Mouse (Mus musculus) embryonic facial prominence, embryonic 14.5 days (tissue): ENCODE measurements around the gene Enpp7. TPM values are rescaled to one million over a fixed set of nuclear protein-coding genes. Genes with fewer than 3 reads are reported as not detected.

Experiments
- ATAC-seq: fragments of 200-750 bp; cut with Nextera tagmentation; 2 replicates; pipeline ENCODE4 v1.8.0; 2017; ENCODE audit warnings: low read depth, moderate number of reproducible peaks, moderate TSS enrichment
- DNase-seq: peaks from one replicate; pipeline ENCODE4 v3.0.0-alpha.2; 2015; ENCODE audit warnings: low spot score
- H3K27ac ChIP-seq: fragments of 300-500 bp; sonication (generic); replicated peaks from 2 replicates; pipeline ENCODE4 v1.5.1; 2014; ENCODE audit warnings: low read depth, mild to moderate bottlenecking, low read length, moderate library complexity
- H3K27me3 ChIP-seq: fragments of 300-500 bp; sonication (generic); replicated peaks from 2 replicates; pipeline ENCODE4 v1.6.1; 2014; ENCODE audit warnings: low read length; ENCODE audit not compliant: control insufficient read depth, insufficient read depth
- H3K36me3 ChIP-seq: fragments of 300-500 bp; sonication (generic); 2 replicates; pipeline ENCODE4 v1.6.1; 2014; ENCODE audit warnings: low read length, mixed read lengths; ENCODE audit not compliant: control insufficient read depth, insufficient read depth
- H3K4me1 ChIP-seq: fragments of 300-500 bp; sonication (generic); 2 replicates; pipeline ENCODE4 v1.6.1; 2014; ENCODE audit warnings: antibody characterized with exemption, low read length; ENCODE audit not compliant: control insufficient read depth, insufficient read depth
- H3K4me2 ChIP-seq: fragments of 300-500 bp; sonication (generic); 2 replicates; pipeline ENCODE4 v1.6.1; 2014; ENCODE audit warnings: low read depth, mild to moderate bottlenecking, low read length, moderate library complexity, mixed read lengths
- H3K4me3 ChIP-seq: fragments of 300-500 bp; sonication (generic); 2 replicates; pipeline ENCODE4 v1.5.1; 2014; ENCODE audit warnings: low read depth, mild to moderate bottlenecking, low read length
- H3K9ac ChIP-seq: fragments of 300-500 bp; sonication (generic); 2 replicates; pipeline ENCODE4 v1.6.1; 2014; ENCODE audit warnings: low read depth, mild to moderate bottlenecking, low read length, moderate library complexity, mixed read lengths
- H3K9me3 ChIP-seq: fragments of 300-500 bp; sonication (generic); 2 replicates; pipeline ENCODE4 v1.6.1; 2016; ENCODE audit warnings: low read length; ENCODE audit not compliant: control insufficient read depth
- whole genome bisulfite sequencing: fragments of 180-500 bp; shearing (Covaris S2); extraction: QIAGEN DNeasy Blood & Tissue Kit; methylation state at CpG from one replicate; pipeline ENCODE4 v1.1.7; 2014; 5-methylcytosine and 5-hydroxymethylcytosine counted together
- polyA plus RNA-seq: library from polyadenylated mRNA; unstranded; fragments of >200 nt; fragmentation: Nextera tagmentation; extraction: Ambion mirVana; gene quantifications from 2 replicates; pipeline ENCODE4 v1.2.1, GENCODE M21; 2014

The Enpp7 gene
- polyA plus RNA-seq, 1 experiment from 2014 or later, result not detected

DNA sequence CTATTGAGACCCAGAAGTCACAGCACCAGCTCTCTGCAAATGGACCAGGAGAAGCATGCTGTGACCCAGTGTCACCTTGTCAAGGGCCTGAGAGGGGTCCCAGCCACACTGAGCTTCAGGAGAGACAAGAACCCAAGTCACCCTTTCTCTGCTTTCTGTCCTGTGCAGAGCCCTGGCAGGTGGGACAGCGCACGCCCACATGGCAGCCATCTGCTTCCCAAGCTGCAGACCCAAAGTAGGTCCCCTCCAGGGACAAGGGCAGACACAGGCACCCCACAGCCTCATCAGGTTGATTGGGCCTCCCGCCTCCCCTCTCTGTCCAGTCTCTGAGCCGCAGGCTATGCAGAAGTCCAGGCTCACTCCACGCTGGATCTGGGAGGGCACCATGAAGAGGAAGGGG is 24.1 kb upstream of the Enpp7 start:
- Histone ChIP-seq H3K9ac (no peak overlapping the region), H3K27me3 (no peaks in the 10 kb centered on the region), H3K4me1 (no peaks in the 10 kb centered on the region), H3K4me2 (no peak overlapping the region), H3K27ac (no peak overlapping the region), H3K36me3 (no peaks in the 10 kb centered on the region), H3K4me3 (no peak overlapping the region), H3K9me3 (no peaks in the 10 kb centered on the region)
- DNase-seq (no peak), ATAC-seq (no peak)
- 76% methylated on average over 5 of the region's 5 CpGs for WGBS

DNA sequence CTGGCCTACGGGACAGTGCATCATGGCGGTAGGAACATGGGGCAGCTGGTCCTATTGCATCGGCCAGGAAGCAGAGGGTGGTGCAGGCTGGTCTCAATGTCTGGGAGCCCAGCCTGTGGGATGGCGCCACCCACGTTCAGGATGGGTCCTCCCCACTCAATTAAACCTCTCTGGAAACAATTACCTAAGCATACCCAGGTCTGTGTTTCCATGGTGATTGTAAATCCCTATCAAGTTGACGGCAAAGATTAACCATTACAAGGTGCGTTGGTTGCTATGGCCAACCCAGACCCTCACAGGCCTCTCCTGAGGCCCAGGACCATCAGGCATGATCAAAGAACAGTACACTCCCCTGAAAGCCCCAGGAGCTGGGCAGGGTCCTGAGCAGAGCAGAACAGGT is 22.9 kb upstream of the Enpp7 start:
- H3K27ac ChIP-seq, result no peak overlapping the region
- DNase-seq (no peak), ATAC-seq (peak; percentile 47; the same call in 1 of the 2 replicates)
- no peaks in the 10 kb centered on the region for H3K27me3 ChIP-seq
- H3K4me2 ChIP-seq, result no peak overlapping the region
- no peaks in the 10 kb centered on the region for H3K36me3 ChIP-seq
- WGBS, result 17% methylated on average over 7 of the region's 7 CpGs
- H3K4me3 ChIP-seq, result no peak overlapping the region
- no peak overlapping the region for H3K9ac ChIP-seq
- H3K4me1 ChIP-seq, result no peaks in the 10 kb centered on the region
- no peaks in the 10 kb centered on the region for H3K9me3 ChIP-seq

DNA sequence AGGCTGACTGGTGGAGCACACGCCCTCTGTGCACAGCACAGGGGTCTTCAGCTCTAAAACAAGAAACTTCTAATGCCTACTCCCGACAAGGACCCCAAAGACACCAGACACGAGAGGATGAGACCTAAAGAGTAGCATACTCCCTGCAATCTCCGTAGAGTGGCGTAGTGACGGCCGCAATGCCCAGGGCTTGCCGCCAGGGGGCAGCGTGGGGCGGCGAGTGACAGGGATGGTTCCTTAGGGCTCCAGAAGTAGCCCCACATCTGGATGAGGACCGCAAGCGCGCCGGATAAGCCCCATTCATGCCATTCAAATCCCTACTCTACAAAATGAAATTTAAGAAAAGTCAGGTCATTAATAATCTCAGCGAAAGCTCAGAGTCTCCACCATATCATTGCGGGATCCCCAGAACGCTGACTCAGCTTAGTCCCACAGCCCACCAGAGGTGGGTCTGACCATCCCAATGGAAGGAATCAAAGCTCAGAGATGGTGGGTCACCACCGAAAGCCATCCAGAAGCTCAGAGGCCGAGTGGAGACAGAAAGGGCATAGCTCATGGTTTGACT is 16.4 kb upstream of the Enpp7 start:
- Histone ChIP-seq H3K9ac (no peak overlapping the region), H3K27me3 (peaks cover 6% of the 10 kb centered on the region; the same call in 1 of the 2 replicates), H3K36me3 (no peaks in the 10 kb centered on the region), H3K4me2 (no peak overlapping the region), H3K4me1 (no peaks in the 10 kb centered on the region; the same call in 1 of the 2 replicates), H3K9me3 (no peaks in the 10 kb centered on the region), H3K4me3 (no peak overlapping the region), H3K27ac (no peak overlapping the region)
- 31% methylated on average over 20 of the region's 20 CpGs for WGBS
- ATAC-seq (no peak), DNase-seq (no peak)

DNA sequence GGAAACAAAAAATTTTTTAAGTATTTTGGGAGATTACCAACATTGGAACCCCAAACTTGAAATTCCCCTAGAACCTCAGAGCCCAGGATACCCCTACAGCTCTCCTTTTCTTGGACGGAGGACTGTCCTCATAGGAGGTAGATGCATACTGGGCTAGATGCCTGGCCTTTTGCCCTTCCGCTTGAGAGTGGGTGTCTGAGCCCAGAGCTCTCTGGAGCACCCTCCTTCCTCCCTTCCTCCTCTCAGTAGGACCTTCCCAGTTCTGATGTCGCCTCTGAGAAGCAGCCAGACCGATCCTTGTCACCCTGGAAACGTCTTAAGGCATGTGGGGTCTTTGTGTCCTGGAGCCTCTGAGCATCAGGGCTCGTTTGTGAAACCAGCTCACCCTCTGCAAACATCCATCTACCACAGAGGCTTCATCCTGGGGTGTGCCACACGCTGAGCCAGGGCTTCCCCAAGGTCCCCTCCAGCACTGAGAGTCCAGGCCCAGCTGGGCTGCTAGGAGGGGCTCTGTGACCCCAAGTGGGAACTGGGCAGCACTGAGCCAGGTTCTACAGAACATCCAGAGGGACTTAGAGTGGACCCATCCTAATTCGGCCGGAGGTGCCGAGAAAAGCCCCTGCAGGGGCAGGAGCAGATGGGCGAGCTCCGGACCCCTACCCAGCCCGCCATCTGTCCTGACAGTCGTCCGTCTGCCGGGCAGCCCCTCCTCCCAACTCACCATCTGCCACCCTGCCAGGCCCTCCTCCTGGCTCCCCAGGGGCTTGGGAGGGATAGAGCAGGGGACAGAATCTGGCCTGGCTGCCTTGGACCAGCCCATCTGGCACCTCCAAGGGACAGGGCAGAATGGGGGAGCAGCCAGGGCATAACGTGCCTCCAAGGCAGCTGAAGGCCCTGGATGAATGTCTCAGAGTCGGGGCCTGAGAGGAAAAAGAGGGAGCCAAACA is 15.3 kb upstream of the Enpp7 start:
- H3K27me3 ChIP-seq, result peaks cover 6% of the 10 kb centered on the region
- no peak overlapping the region for H3K4me3 ChIP-seq
- H3K9me3 ChIP-seq, result no peaks in the 10 kb centered on the region
- H3K36me3 ChIP-seq, result no peaks in the 10 kb centered on the region
- H3K9ac ChIP-seq, result no peak overlapping the region
- no peak; the same call in 1 of the 2 replicates for ATAC-seq
- no peaks in the 10 kb centered on the region; the same call in 1 of the 2 replicates for H3K4me1 ChIP-seq
- DNase-seq, result no peak
- no peak overlapping the region for H3K4me2 ChIP-seq
- no peak overlapping the region for H3K27ac ChIP-seq
- 44% methylated on average over 16 of the region's 18 CpGs for WGBS

DNA sequence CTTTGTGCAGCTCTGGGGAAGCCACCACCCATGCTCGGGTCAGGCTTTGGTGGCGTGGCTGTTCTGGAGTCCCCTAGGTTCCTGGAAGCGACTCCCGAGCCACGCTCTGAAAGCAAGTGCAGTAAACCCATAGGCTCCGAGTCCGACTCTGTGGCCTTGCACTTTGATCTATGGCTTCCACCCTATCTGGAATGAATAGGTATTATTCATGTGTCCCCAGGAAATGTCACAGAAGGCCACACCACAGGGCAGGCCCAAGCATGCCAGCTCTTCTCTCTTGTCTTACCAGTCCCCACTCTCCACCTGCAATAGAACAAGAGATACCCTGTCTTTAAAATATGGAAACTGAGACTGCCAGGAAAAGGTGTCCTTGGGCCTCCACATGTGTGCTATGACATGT is 13.6 kb upstream of the Enpp7 start:
- no peak overlapping the region for H3K4me3 ChIP-seq
- H3K4me1 ChIP-seq, result no peaks in the 10 kb centered on the region; the same call in 1 of the 2 replicates
- no peaks in the 10 kb centered on the region for H3K36me3 ChIP-seq
- ATAC-seq (no peak), DNase-seq (no peak)
- WGBS, result 70% methylated on average over 7 of the region's 7 CpGs
- no peak overlapping the region for H3K9ac ChIP-seq
- no peak overlapping the region for H3K4me2 ChIP-seq
- H3K27me3 ChIP-seq, result peaks cover 6% of the 10 kb centered on the region
- H3K27ac ChIP-seq, result no peak overlapping the region
- no peaks in the 10 kb centered on the region for H3K9me3 ChIP-seq

DNA sequence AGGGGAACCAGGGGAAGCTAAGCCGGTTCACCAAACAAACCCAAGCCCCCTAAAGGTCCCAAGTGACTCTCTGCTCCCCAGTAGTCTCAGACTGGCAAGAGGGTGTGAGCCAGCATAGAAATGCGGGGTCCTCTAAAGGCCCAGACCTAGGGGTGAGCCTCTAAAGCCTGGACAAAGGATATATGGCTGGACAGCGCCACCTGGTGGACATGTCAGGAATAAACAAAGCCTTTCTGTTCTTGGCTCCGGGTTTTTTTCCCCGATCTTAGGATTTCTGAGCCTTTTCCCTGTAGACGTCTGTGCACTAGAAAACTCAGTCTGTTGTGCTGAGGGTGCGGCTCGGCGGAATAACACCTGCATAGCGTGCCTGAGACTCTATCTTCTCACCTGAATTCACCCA is 12.6 kb upstream of the Enpp7 start:
- Histone ChIP-seq H3K4me2 (peak overlapping the region; percentile 23; the same call in 1 of the 2 replicates), H3K27me3 (peaks cover 6% of the 10 kb centered on the region), H3K9me3 (no peaks in the 10 kb centered on the region), H3K9ac (no peak overlapping the region), H3K36me3 (no peaks in the 10 kb centered on the region), H3K27ac (no peak overlapping the region), H3K4me3 (no peak overlapping the region), H3K4me1 (no peaks in the 10 kb centered on the region; the same call in 1 of the 2 replicates)
- DNase-seq (peak; percentile 78), ATAC-seq (no peak)
- 1% methylated on average over 10 of the region's 10 CpGs for WGBS

DNA sequence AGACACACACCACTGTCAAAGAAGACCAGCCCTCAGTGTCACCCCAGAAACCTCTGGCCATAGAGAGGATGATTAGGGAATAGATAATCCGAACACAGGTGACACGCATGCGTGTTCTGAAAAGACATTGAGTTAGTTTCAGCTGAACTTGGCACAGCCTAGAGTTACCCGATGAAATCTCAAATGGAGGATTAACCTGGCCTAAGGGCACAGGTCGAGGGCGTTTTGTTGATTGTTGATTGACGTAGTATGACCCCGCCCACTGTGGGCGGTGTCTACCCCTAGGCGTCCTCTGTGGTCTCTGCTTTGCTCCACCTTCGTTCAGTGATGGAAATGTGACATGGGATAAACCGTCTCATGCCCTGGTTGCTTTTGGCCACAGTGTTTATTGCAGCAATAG is 12.1 kb upstream of the Enpp7 start:
- Histone ChIP-seq H3K9ac (no peak overlapping the region), H3K27me3 (peaks cover 6% of the 10 kb centered on the region), H3K4me3 (no peak overlapping the region), H3K9me3 (no peaks in the 10 kb centered on the region), H3K27ac (no peak overlapping the region), H3K4me1 (no peaks in the 10 kb centered on the region; the same call in 1 of the 2 replicates), H3K36me3 (no peaks in the 10 kb centered on the region), H3K4me2 (peak overlapping the region; percentile 23; the same call in 1 of the 2 replicates)
- DNase-seq (no peak), ATAC-seq (no peak)
- WGBS, result 15% methylated on average over 12 of the region's 12 CpGs

DNA sequence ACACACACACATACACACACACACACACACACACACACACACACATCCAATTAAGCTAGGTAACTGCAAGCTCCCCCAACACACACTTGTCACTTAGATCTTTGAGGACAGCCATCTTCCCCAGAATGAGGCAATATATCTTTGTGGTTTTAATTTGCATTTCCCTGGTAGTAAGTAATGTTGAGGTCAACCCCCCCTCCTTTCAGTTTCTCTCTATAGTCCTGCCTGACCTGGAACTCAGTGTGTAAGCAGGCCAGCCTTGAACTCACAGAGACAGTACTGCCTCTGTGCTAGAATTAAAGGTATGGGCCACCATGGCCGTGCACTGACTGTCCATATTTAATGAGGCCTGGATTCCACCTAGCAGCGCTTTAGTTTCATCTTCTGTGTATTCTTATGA is 7.6 kb upstream of the Enpp7 start:
- WGBS, result 71% methylated on average over 2 of the region's 2 CpGs
- Histone ChIP-seq H3K27me3 (peaks cover 6% of the 10 kb centered on the region), H3K36me3 (no peaks in the 10 kb centered on the region), H3K4me1 (no peaks in the 10 kb centered on the region; the same call in 1 of the 2 replicates), H3K4me2 (no peak overlapping the region), H3K9me3 (no peaks in the 10 kb centered on the region), H3K4me3 (no peak overlapping the region), H3K27ac (no peak overlapping the region), H3K9ac (no peak overlapping the region)
- DNase-seq, result no peak
- no peak for ATAC-seq
